Mouse (Mus musculus) liver, embryonic 14.5 days (tissue): ENCODE measurements at regions not wholly inside any gene's neighbourhood (a gene's known extent, or its start where the extent isn't known, plus 50 kb on each side); places are given as distances from the start of the nearest gene placed in this dataset.

Experiments
- CTCF ChIP-seq: IDR thresholded peaks from 2 replicates; pipeline ENCODE4 v1.5.1; 2016; ENCODE audit warnings: antibody characterized with exemption, low read depth, control low read depth
- EP300 ChIP-seq: IDR thresholded peaks from 2 replicates; pipeline ENCODE4 v1.6.1; 2016; ENCODE audit warnings: antibody characterized with exemption, low read depth

DNA sequence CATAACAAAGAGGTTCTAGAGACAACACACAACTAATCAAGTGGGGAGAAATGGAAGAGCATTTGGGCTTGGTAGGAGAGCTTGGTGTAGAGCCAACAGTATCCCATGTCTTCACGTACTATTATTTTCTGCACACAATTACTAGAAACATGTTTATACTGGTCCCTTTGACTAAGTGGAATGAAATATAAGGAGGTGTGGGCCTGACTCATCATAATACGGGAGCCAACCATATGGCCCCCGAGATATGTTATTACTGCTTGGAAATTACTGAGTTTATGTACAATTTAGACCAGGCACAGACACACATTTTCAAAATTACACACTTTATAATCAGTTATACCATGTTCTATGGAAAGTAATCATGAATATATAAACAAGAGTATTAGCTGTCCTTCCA is 92.7 kb upstream of the Sash1 start:
- TF ChIP-seq CTCF (no peak), EP300 (no peak)
